Mouse (Mus musculus) neutrophil, adult 59 days (primary cell): ENCODE data around the gene Tulp3. TPM values are rescaled to one million over a fixed set of nuclear protein-coding genes. Genes with fewer than 3 reads are reported as not detected.

Experiments used
- total RNA-seq, 2 experiments: library from RNA; stranded (reverse); gene quantifications; 1 replicate in 1 of 2; 2 replicates in 1 of 2; pipeline ENCODE4 v1.2.4; 2023

The Tulp3 gene
- under 1 TPM; 0.37 to 0.84 TPM for total RNA-seq

DNA sequence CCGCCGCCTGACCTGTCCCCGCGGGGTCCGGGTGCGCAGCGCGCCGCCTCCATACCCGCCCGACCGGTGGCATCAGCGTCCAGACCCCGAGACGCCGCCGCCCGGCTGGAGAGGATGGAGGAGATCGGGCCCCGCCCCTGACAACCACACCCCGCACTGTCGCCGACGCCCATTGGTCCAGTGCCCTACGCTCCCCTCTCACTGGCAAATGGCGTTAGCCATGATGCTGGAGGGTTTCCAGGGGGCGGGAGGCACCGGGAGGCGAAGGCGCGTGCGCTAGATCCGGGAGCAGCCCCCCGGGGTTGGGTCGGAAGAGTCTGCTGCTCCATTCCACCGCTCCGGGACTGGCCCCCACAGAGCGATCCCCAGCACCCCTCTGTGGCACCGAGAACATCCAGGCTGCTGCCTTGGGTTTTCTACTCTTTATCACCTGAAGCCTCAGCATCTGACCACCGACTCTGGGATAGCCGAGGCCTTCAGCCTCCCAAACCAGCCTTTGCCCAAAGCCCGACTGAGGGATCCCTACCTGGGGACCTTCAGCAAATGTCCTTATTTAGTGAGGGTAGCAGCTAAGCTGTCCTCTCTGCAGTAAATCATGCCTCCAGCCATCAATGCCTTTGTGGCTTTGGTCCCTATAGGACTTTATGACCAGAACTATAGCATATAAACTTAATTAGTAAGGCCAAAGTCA is at the start of gene Tulp3:
Gene Tulp3, minus strand, starts transcription at position 126 of the 691 bp plus-strand sequence.

DNA sequence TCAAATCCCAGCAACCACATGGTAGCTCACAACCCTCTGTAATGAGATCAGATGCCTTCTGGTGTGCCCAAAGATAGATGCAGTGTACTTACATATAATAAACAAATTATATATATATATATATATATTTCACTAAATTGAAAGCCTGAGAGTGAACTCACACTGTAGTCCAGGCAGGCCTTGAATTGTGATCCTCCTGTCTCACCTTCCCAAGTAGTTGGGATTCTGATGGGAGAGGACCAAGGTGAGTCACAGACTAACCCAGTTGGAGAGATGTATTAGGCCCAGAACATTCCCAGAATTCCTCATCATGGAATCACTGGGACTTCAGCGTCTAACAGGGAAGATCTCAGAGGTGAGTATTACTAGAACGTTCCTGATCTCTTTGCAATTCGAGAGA is 43.3 kb upstream of the Tulp3 start, which contains the start of gene Nrip2:
Gene Nrip2, plus strand, starts transcription at position 301 of the 400 bp plus-strand sequence.

DNA sequence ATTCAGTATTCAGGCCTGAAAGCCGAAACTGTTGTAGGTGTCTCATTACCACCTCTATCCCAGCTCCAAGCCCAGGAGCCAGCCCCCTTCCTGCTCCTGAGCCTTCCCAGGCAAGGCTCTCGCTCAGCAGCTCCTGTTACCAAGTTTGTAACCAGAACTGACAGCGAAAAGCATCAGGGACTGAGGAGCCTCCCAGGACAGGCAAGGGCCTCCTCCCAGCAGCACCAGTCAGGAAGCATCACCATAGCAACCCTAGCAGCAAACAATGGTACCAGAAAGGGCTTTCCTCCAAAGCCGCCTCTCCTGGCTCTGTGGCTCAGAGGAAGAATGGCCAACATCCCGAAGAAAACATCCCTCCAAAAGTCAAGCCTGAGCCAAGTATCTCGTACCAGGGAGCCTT is 19.5 kb upstream of the Tulp3 start, which contains the start of the genes Tex52 and Gm44596:
Gene Tex52, plus strand, starts transcription at position 265 of the 400 bp plus-strand sequence.
Gene Gm44596, plus strand, starts transcription at position 312 of the 400 bp plus-strand sequence.

DNA sequence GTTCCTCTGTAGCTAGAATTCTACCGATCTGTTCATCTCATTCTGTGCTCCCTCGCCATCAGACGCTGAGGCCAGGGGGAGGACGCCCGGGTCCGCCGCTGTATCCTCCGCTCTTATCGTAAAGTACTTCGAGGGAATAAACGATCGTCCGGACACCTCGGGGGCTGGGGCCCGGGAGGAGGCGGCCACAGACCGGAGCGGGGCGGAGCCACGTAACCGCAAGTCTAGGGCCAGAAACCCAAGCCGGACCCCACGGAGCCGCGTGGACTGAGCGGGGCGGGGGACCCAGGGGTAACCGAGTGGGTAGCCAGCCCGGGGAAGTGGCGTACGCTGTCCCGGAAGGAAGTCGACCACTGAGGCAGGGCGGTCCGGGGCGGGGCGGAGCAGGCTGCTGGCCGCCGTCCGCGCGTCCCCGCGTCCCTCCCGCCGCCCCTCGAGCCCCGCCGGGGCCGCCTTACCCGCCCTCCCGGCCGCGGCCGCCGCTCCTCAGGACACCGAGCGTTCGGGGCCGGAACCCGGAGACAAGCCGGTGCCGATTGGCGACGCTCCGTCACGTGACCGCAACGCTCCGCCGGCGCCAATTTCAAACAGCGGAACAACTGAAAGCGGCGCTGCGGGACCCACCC is 6.8 kb upstream of the Tulp3 start, which contains the start of the genes Rhno1 and Foxm1:
Gene Rhno1, minus strand, starts transcription at position 531 of the 626 bp plus-strand sequence.
Gene Foxm1, plus strand, starts transcription at position 587 of the 626 bp plus-strand sequence.

DNA sequence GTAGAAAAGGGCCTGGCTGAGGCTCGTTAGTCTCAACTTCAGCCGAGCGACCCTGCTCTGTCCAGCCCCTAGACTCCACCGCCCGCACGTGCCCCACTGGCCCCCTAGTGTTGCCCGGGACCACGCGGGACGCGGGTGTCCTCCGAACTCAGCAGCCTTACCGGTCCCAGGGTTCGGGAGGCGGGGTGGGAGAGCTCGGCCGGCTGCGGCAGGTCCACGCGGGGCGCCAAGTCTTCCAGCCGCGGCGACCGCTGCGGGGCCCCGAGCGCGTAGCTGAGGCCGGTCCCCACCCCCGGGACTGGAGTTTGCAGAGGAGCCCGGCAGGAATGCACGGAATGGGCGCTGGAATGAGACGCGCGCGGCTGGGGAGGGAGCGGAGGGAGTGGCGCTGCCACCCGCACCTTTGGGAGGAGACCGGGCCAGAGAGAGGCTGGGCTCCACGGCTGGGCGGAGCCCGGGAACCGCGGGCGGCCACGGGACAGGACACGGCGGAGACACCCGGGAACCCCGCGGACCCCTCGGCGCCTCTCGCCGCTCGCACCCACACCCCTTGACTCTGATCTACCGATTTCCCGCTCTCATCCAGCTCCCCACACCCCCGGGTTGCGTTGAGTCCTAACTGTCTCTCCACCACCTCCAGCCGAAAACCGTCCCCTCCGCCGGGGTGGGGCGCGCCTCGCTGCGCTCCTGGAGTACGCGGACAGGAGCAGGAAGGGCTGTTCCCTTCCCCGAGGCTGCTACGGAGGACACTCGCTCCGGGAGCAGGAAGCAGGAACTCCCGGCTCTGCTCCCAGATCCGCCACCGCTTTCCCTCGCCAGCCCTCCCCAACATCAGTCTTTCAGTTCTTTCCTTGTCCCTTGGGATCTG is 55.3 kb downstream of the Tulp3 start, which contains the start of gene Tead4:
Gene Tead4, minus strand, starts transcription at position 690 of the 868 bp plus-strand sequence.

Other genes with a start within 250 kb of the Tulp3 start
- 1 to 10 TPM in 1 of 2 experiments, under 1 TPM in 1; 0.91 to 1.4 TPM for gene Tspan9, start 212.3 kb downstream of the Tulp3 start, total RNA-seq
- under 1 TPM; 0.20 to 0.38 TPM for gene Tead4, start 55.0 kb downstream of the Tulp3 start, total RNA-seq
- gene Rhno1, start 7.1 kb upstream of the Tulp3 start, total RNA-seq = 10 to 100 TPM; 30.0 to 36.6 TPM
- gene Foxm1, start 7.1 kb upstream of the Tulp3 start, total RNA-seq = 10 to 100 TPM; 48.9 to 56.7 TPM
- gene Tex52, start 19.6 kb upstream of the Tulp3 start, total RNA-seq = not detected
- gene Gm44596, start 19.7 kb upstream of the Tulp3 start, total RNA-seq = not detected
- gene Nrip2, start 43.4 kb upstream of the Tulp3 start, total RNA-seq = not detected
- gene Itfg2, start 69.1 kb upstream of the Tulp3 start, total RNA-seq = 10 to 100 TPM; 12.3 to 12.7 TPM
- 10 to 100 TPM; 39.2 to 39.7 TPM for gene Fkbp4, start 82.8 kb upstream of the Tulp3 start, total RNA-seq
- not detected for gene Pzp, start 170.9 kb upstream of the Tulp3 start, total RNA-seq
- not detected for gene A2ml1, start 225.8 kb upstream of the Tulp3 start, total RNA-seq